Mouse (Mus musculus) layer of hippocampus, postnatal 10 days (tissue): ENCODE data around the gene Adgre5. TPM values are rescaled to one million over a fixed set of nuclear protein-coding genes. Genes with fewer than 3 reads are reported as not detected.

Experiments used
- DNase-seq, 2 experiments: peaks; one replicate each; pipeline ENCODE4 v3.0.0; 2021; ENCODE audit warnings: low spot score in 2 of 2
- total RNA-seq, 2 experiments: library from RNA; stranded (reverse); gene quantifications; 2 replicates each; pipeline ENCODE4 v1.2.3; 2021

Adgre5 gene
- total RNA-seq, 2 experiments from 2014 or later = 11.5 to 13.7 TPM

GRCm38 (mm10) chr8:83756273-83756672 is 15.1 kb upstream of the Adgre5 start:
- DNase-seq = no peak

DNA sequence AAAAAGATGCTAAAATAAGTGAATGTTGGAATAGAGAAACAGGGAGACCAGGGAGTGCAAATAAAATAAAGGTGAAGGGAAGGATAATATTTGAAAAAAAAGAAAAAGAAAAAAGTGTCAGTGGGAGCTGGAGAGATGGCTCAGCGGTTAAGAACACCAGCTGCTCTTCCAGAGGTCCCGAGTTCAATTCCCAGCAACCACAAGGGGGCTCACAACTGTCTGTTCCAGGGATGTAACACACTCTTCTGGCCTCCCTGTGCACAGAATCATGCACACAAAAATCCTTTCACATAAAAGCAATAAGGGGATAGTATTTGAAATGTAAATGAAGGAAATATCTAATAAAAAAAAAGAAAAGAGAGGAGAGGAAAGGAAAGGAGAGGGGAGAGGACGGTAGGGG is 13.0 kb upstream of the Adgre5 start:
- no peak for DNase-seq

- DNase-seq = no peak
Measured at GRCm38 (mm10) chr8:83749265-83749664, 8.1 kb upstream of the Adgre5 start.

DNA sequence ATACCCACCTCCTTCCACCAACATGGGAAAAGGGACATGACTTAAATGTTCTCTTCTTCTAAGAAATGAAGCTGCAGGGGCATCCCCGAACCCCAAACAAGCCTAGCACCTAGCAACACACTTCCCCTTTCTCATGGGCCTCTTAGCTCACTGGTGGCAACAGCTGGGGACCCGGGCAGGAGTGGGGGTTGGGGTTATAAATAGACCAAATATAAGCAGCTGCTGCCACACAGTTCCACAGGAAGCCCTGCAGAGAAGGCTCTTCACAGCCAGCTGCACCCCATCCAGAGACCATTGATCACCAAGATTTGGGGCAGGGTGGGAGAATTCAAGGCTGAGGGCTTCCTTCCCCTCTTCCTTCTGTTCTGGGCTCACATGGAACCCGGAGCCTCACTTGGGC is 7.6 kb upstream of the Adgre5 start:
- no peak for DNase-seq

GRCm38 (mm10) chr8:83747661-83748346 is 6.7 kb upstream of the Adgre5 start:
- DNase-seq = peak; percentile 38 to 40

- no peak for DNase-seq
Measured at GRCm38 (mm10) chr8:83744070-83744469, 2.9 kb upstream of the Adgre5 start.

DNA sequence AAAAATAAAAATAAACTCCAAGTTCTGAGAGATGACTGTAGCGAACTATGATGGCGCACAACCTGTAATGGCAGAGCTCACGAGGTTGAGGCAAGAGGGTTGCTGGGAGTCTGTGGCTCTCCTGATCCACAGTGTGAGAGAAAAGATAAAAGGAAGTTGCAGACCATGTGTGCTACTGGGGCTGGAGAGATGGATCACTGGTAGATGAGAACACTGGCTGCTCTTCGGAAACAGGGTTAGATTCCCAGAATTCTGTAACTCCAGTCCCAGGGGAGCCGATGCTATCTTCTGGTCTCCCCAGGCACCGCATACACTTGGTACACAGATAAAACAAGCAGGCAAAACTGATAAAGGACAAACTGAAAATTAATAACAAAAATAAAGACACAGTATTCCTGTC is 1.8 kb upstream of the Adgre5 start:
- DNase-seq = no peak

DNA sequence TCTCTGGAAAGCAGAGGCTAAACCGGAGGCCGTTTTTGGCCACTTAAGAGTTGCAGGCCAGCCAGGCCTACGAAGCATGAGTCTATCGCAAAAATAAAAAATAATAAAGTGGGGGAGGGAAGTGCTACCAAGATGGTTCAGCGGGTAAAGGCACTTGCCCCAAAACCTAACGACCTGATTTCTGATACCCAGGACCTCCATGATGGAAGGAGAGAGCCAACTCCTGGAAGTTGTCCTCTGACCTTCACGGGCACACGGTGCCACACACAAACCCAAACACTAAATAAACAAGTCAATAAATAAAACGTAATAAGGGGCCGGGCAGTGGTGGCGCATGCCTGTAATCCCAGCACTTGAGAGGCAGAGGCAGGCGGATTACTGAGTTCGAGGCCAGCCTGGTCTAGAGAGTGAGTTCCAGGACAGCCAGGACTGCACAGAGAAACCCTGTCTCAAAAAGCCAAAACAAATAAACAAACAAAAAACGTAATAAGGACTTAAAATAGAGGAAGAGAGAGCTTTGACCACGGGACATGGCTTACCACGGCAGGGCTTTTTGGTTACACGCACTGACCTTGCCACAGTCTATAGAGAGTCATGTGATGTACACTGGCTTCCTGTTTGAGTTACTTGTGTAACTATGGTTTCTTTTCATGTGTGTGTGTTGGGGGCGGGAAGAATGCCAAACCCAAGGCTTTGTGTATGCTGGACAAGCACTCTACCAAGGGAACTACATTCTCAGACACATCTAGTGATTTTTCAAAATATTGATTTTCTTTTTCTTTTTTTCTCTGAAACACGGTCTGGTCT is 926 bp upstream of the Adgre5 start:
- no peak for DNase-seq

GRCm38 (mm10) chr8:83740586-83740975 is 545 bp downstream of the Adgre5 start:
- no peak for DNase-seq

- DNase-seq = no peak
Measured at GRCm38 (mm10) chr8:83739711-83740468, 1.2 kb downstream of the Adgre5 start.

DNA sequence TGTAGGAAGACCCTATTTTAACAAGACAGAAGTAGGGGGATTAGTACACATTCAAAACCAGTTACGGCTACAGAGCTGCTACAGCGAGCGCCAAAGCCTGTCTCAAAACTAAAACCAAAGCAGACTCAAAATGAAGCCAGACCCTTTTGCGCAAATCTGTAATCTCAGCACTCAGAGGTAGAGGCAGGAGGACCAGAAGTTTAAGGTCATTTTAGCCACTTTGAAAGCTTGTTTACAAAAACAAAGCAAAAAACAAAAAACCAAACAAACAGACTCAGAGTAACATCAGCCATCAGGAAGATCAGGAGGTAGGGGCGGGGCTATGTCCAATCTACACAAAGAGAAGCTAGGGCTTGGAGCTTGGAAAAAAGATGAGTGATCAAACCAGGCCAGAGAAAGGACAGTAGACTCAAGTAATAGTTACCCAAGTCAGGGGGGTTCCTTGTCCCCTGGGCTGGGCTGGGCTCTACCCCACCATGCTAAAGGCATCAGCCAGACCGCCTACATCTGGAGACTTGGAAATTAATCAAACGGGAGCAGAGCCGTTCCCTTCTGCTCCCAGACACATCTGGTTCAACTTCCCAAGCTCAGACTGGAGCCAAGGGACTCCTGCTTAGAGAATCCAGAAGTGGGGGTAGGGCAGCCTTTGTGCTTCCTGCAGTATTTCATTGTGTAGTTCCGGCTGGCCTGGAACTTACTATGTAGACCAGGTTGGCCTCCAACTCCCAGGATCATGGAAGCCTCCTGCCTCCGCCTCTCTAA is 2.0 kb downstream of the Adgre5 start:
- no peak for DNase-seq

GRCm38 (mm10) chr8:83737852-83738562 is 3.1 kb downstream of the Adgre5 start:
- DNase-seq = no peak

DNA sequence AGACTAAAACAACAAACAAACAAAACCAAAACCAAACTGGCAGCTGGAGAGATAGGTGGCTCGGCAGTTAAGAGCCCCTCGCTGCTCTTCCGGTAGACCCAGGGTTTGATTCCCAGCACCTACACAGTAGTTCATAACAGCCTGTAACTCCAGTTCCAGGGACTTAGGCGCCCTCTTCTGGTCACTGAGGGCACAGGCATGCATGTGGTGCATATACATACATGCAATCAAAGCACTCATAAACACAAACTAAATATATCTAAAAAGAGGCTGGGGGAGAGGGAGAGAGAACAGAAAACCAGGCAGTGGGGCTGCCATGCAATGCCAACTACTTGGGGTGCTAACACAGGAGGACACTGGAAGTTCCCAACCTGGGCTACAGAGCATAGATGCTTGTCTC is 3.8 kb downstream of the Adgre5 start:
- DNase-seq = no peak

DNA sequence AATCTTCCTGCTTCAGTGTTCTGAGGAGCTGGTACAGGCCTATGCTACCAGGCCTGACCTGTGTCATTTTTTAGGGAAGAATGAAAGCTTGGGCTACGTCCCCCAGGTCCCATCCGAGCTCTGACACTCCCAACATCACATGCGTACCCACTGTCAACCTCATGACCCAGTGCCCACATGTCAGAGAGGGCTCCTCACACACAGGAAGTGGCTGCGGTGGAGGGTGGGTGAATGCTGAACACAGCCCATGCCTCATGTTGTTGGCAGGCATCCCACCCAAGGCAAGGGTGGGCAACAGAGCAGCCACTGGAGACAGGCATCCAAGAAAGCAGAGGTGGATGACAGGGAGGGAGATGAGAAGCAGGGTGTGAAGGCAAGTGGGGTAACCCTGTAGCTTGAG is 4.4 kb downstream of the Adgre5 start:
- DNase-seq = no peak

GRCm38 (mm10) chr8:83732919-83733318 is 8.2 kb downstream of the Adgre5 start:
- no peak for DNase-seq

DNA sequence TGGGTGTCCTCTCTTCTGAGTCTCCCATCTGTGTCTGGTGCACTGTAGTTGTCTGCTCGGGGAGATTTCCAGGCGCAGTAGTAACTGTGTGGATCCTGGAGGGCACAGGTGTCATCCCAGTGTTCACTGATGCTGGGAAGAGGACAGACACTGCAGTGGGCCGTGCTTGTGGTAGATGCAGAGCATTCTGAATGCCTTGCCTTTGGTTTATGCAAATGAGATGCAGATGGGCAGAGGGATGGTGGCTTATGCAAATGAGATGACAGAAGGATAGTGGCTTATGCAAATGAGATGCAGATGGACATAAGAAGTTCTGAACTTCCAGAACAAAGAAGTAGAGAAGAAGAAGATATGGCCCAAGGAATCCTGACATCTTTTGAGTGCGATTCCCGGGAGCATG is 9.2 kb downstream of the Adgre5 start:
- no peak for DNase-seq

GRCm38 (mm10) chr8:83729009-83729807 is 11.9 kb downstream of the Adgre5 start:
- DNase-seq = peak in 1 of 2 experiments; percentile 40

- no peak for DNase-seq
Measured at GRCm38 (mm10) chr8:83725521-83726102, 15.5 kb downstream of the Adgre5 start.

DNA sequence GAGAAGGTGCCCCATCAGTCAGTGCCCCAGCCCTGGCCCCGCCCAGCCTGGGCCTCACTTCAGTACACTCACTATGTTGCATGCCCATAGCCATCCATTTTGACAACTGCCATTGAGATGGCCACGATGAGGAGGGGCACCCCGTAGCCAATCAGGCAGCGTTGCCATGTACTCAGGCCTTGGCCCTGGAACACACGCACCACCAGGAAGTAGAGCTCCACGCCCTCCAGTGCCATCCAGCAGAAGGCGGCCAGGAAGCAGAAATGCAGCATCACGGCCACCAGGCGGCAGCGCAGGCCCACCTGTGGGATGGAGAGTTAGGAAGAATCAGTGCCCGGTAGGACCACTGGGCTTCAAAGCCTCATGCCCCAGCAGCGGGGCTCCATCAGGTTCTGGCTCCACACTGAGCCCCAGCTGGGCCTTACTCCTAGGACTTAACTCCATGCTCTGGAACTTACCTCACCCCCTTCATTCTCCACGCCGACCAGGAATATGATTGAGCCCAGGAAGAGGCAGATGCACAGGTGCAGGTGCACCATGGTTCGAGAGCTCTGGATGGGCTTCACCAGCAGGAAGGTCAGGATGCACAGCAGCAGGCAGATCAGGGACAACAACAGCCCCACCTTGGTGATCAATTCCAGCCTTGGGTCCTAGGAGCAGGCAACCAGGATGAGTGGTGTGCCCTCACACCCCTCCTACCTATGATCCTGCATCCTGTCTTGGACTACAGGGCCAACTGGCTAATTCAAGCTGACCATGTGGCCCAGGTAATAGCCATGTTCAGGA is 16.2 kb downstream of the Adgre5 start:
- peak; percentile 85 to 90 for DNase-seq
